Mouse (Mus musculus): ENCODE data around the gene Iqsec1. TPM values are rescaled to one million over a fixed set of nuclear protein-coding genes. Genes with fewer than 3 reads are reported as not detected.

The Iqsec1 gene
- polyA plus RNA-seq, 1 experiment: 124 TPM

- DNase-seq: no peak
- Histone ChIP-seq H3K4me3 (ENCODE audit: control insufficient read depth, insufficient read depth, low read length) (no peak overlapping the region), H3K27ac (ENCODE audit: control insufficient read depth, insufficient read depth, low read length) (no peak overlapping the region), H3K36me3 (ENCODE audit: control insufficient read depth, insufficient read depth, low read length) (no peaks in the 10 kb centered on the region), H3K4me1 (replicated peaks; ENCODE audit: control insufficient read depth, insufficient read depth, low read length) (peaks cover 2% of the 10 kb centered on the region; the same call in 1 of the 2 replicates), H3K27me3 (ENCODE audit: control insufficient read depth, insufficient read depth, low read length) (no peaks in the 10 kb centered on the region)
- WGBS: 95% methylated on average over 12 of the region's 12 CpGs
- TF ChIP-seq POLR2A (IDR thresholded peaks at IDR 0.05; ENCODE audit: control insufficient read depth, extremely low read depth, insufficient read depth, low read length, poor library complexity): no peak
These were observed 308.1 kb downstream of the Iqsec1 start for GRCm38 (mm10) chr6:90680401-90680800.

GRCm38 (mm10) chr6:90678759-90679158 is 309.7 kb downstream of the Iqsec1 start:
- DNase-seq: no peak
- Histone ChIP-seq H3K27me3 (ENCODE audit: control insufficient read depth, insufficient read depth, low read length) (no peaks in the 10 kb centered on the region), H3K36me3 (ENCODE audit: control insufficient read depth, insufficient read depth, low read length) (no peaks in the 10 kb centered on the region), H3K4me3 (ENCODE audit: control insufficient read depth, insufficient read depth, low read length) (no peak overlapping the region), H3K4me1 (replicated peaks; ENCODE audit: control insufficient read depth, insufficient read depth, low read length) (peaks cover 2% of the 10 kb centered on the region; the same call in 1 of the 2 replicates), H3K27ac (ENCODE audit: control insufficient read depth, insufficient read depth, low read length) (no peak overlapping the region)
- TF ChIP-seq POLR2A (IDR thresholded peaks at IDR 0.05; ENCODE audit: control insufficient read depth, extremely low read depth, insufficient read depth, low read length, poor library complexity) (no peak), CTCF (IDR thresholded peaks at IDR 0.05; ENCODE audit: borderline replicate concordance, control insufficient read depth, extremely low read depth, insufficient read depth, low read length, poor library complexity) (no peak)
- WGBS: 98% methylated on average over 4 of the region's 4 CpGs

GRCm38 (mm10) chr6:90668693-90669092 is 319.8 kb downstream of the Iqsec1 start:
- WGBS: 97% methylated on average over 9 of the region's 9 CpGs
- H3K27ac ChIP-seq (ENCODE audit: control insufficient read depth, insufficient read depth, low read length): no peak overlapping the region
- peaks cover 19% of the 10 kb centered on the region for H3K36me3 ChIP-seq (ENCODE audit: control insufficient read depth, insufficient read depth, low read length)
- no peak for DNase-seq
- H3K27me3 ChIP-seq (ENCODE audit: control insufficient read depth, insufficient read depth, low read length): no peaks in the 10 kb centered on the region
- TF ChIP-seq POLR2A (IDR thresholded peaks at IDR 0.05; ENCODE audit: control insufficient read depth, extremely low read depth, insufficient read depth, low read length, poor library complexity) (no peak), CTCF (IDR thresholded peaks at IDR 0.05; ENCODE audit: borderline replicate concordance, control insufficient read depth, extremely low read depth, insufficient read depth, low read length, poor library complexity) (no peak)
- no peak overlapping the region for H3K4me3 ChIP-seq (ENCODE audit: control insufficient read depth, insufficient read depth, low read length)
- peaks cover 5% of the 10 kb centered on the region for H3K4me1 ChIP-seq (replicated peaks; ENCODE audit: control insufficient read depth, insufficient read depth, low read length)

- TF ChIP-seq CTCF (IDR thresholded peaks at IDR 0.05; ENCODE audit: borderline replicate concordance, control insufficient read depth, extremely low read depth, insufficient read depth, low read length, poor library complexity): no peak
- no peak for TF ChIP-seq POLR2A (IDR thresholded peaks at IDR 0.05; ENCODE audit: control insufficient read depth, extremely low read depth, insufficient read depth, low read length, poor library complexity)
- H3K4me3 ChIP-seq (ENCODE audit: control insufficient read depth, insufficient read depth, low read length): no peak overlapping the region
- peaks cover 5% of the 10 kb centered on the region; the same call in 1 of the 2 replicates for H3K36me3 ChIP-seq (ENCODE audit: control insufficient read depth, insufficient read depth, low read length)
- no peak for DNase-seq
- 98% methylated on average over 11 of the region's 11 CpGs for WGBS
- H3K27me3 ChIP-seq (ENCODE audit: control insufficient read depth, insufficient read depth, low read length): no peaks in the 10 kb centered on the region
- H3K27ac ChIP-seq (ENCODE audit: control insufficient read depth, insufficient read depth, low read length): no peak overlapping the region
- H3K4me1 ChIP-seq (replicated peaks; ENCODE audit: control insufficient read depth, insufficient read depth, low read length): no peaks in the 10 kb centered on the region
These were observed 324.7 kb downstream of the Iqsec1 start for GRCm38 (mm10) chr6:90663736-90664135.

- TF ChIP-seq POLR2A (IDR thresholded peaks at IDR 0.05; ENCODE audit: control insufficient read depth, extremely low read depth, insufficient read depth, low read length, poor library complexity) (no peak), CTCF (IDR thresholded peaks at IDR 0.05; ENCODE audit: borderline replicate concordance, control insufficient read depth, extremely low read depth, insufficient read depth, low read length, poor library complexity) (no peak)
- no peaks in the 10 kb centered on the region for H3K27me3 ChIP-seq (ENCODE audit: control insufficient read depth, insufficient read depth, low read length)
- no peaks in the 10 kb centered on the region for H3K4me1 ChIP-seq (replicated peaks; ENCODE audit: control insufficient read depth, insufficient read depth, low read length)
- DNase-seq: no peak
- H3K36me3 ChIP-seq (ENCODE audit: control insufficient read depth, insufficient read depth, low read length): no peaks in the 10 kb centered on the region
- H3K27ac ChIP-seq (ENCODE audit: control insufficient read depth, insufficient read depth, low read length): no peak overlapping the region
- 98% methylated on average over 5 of the region's 5 CpGs for WGBS
- H3K4me3 ChIP-seq (ENCODE audit: control insufficient read depth, insufficient read depth, low read length): no peak overlapping the region
These were observed 326.3 kb downstream of the Iqsec1 start for GRCm38 (mm10) chr6:90662148-90662547.

- no peak for TF ChIP-seq CTCF (IDR thresholded peaks at IDR 0.05; ENCODE audit: borderline replicate concordance, control insufficient read depth, extremely low read depth, insufficient read depth, low read length, poor library complexity)
- no peak for TF ChIP-seq POLR2A (IDR thresholded peaks at IDR 0.05; ENCODE audit: control insufficient read depth, extremely low read depth, insufficient read depth, low read length, poor library complexity)
- 89% methylated on average over 11 of the region's 11 CpGs for WGBS
These were observed 327.5 kb downstream of the Iqsec1 start for GRCm38 (mm10) chr6:90661029-90661399.

GRCm38 (mm10) chr6:90660398-90661028 is 328.0 kb downstream of the Iqsec1 start:
- H3K36me3 ChIP-seq (ENCODE audit: control insufficient read depth, insufficient read depth, low read length): no peaks in the 10 kb centered on the region
- no peaks in the 10 kb centered on the region for H3K27me3 ChIP-seq (ENCODE audit: control insufficient read depth, insufficient read depth, low read length)
- 95% methylated on average over 20 of the region's 20 CpGs for WGBS
- no peaks in the 10 kb centered on the region for H3K4me1 ChIP-seq (replicated peaks; ENCODE audit: control insufficient read depth, insufficient read depth, low read length)
- TF ChIP-seq POLR2A (IDR thresholded peaks at IDR 0.05; ENCODE audit: control insufficient read depth, extremely low read depth, insufficient read depth, low read length, poor library complexity) (no peak), CTCF (IDR thresholded peaks at IDR 0.05; ENCODE audit: borderline replicate concordance, control insufficient read depth, extremely low read depth, insufficient read depth, low read length, poor library complexity) (no peak)
- no peak overlapping the region for H3K27ac ChIP-seq (ENCODE audit: control insufficient read depth, insufficient read depth, low read length)
- no peak overlapping the region for H3K4me3 ChIP-seq (ENCODE audit: control insufficient read depth, insufficient read depth, low read length)
- no peak for DNase-seq

More at GRCm38 (mm10) chr6:90661029-90661399, 327.5 kb downstream of the Iqsec1 start:
- DNase-seq: no peak
- Histone ChIP-seq H3K4me3 (ENCODE audit: control insufficient read depth, insufficient read depth, low read length) (no peak overlapping the region), H3K36me3 (ENCODE audit: control insufficient read depth, insufficient read depth, low read length) (no peaks in the 10 kb centered on the region), H3K27ac (ENCODE audit: control insufficient read depth, insufficient read depth, low read length) (no peak overlapping the region), H3K4me1 (replicated peaks; ENCODE audit: control insufficient read depth, insufficient read depth, low read length) (no peaks in the 10 kb centered on the region), H3K27me3 (ENCODE audit: control insufficient read depth, insufficient read depth, low read length) (no peaks in the 10 kb centered on the region)
